Mouse (Mus musculus) ES-Bruce4 (cell line): ENCODE results near the gene Rdh5. TPM values are rescaled to one million over a fixed set of nuclear protein-coding genes. Genes with fewer than 3 reads are reported as not detected.

Experiments
- H3K27ac ChIP-seq: 2 replicates; pipeline ENCODE4 v1.5.1; 2012; ENCODE audit warnings: low read length, inconsistent platforms; ENCODE audit not compliant: insufficient read depth
- H3K27me3 ChIP-seq: 2 replicates; pipeline ENCODE4 v1.6.1; 2012; ENCODE audit warnings: mild to moderate bottlenecking, low read length, inconsistent platforms; ENCODE audit not compliant: control insufficient read depth, poor library complexity, insufficient read depth, severe bottlenecking
- H3K36me3 ChIP-seq: 2 replicates; pipeline ENCODE4 v1.6.1; 2012; ENCODE audit warnings: inconsistent platforms, mild to moderate bottlenecking, low read length, moderate library complexity; ENCODE audit not compliant: control insufficient read depth, poor library complexity, insufficient read depth, severe bottlenecking
- H3K4me1 ChIP-seq: one replicate; pipeline ENCODE4 v1.8.1; 2011; ENCODE audit warnings: low read length; ENCODE audit not compliant: control insufficient read depth, insufficient read depth
- H3K4me3 ChIP-seq: 2 replicates; pipeline ENCODE4 v1.5.1; 2011; ENCODE audit warnings: low read depth, mild to moderate bottlenecking, low read length
- H3K9ac ChIP-seq: 2 replicates; pipeline ENCODE4 v1.6.1; 2012; ENCODE audit warnings: low read depth, mild to moderate bottlenecking, inconsistent platforms; ENCODE audit not compliant: poor library complexity, severe bottlenecking
- H3K9me3 ChIP-seq: replicated peaks from 2 replicates; pipeline ENCODE4 v1.6.1; 2012; ENCODE audit warnings: mild to moderate bottlenecking, low read length, inconsistent platforms; ENCODE audit not compliant: control insufficient read depth, poor library complexity, insufficient read depth, severe bottlenecking
- CTCF ChIP-seq: IDR thresholded peaks from one replicate; pipeline ENCODE4 v1.8.1; 2011; ENCODE audit warnings: low read depth, low read length
- EP300 ChIP-seq: IDR thresholded peaks from 2 replicates; pipeline ENCODE4 v1.6.1; 2011; ENCODE audit warnings: low read depth, low read length; ENCODE audit not compliant: insufficient read depth
- POLR2A ChIP-seq: IDR thresholded peaks from one replicate; pipeline ENCODE4 v1.8.1; 2011; ENCODE audit warnings: low read length; ENCODE audit not compliant: insufficient read depth
- polyA plus RNA-seq: library from polyadenylated mRNA; stranded (reverse); fragments of >200 nt; gene quantifications from 2 replicates; pipeline ENCODE4 v1.2.4, GENCODE M21; 2011; ENCODE audit warnings: low read depth; ENCODE audit not compliant: missing spikeins, insufficient read depth, insufficient read length

Rdh5 gene
- polyA plus RNA-seq, 1 experiment: 3.5 TPM

DNA sequence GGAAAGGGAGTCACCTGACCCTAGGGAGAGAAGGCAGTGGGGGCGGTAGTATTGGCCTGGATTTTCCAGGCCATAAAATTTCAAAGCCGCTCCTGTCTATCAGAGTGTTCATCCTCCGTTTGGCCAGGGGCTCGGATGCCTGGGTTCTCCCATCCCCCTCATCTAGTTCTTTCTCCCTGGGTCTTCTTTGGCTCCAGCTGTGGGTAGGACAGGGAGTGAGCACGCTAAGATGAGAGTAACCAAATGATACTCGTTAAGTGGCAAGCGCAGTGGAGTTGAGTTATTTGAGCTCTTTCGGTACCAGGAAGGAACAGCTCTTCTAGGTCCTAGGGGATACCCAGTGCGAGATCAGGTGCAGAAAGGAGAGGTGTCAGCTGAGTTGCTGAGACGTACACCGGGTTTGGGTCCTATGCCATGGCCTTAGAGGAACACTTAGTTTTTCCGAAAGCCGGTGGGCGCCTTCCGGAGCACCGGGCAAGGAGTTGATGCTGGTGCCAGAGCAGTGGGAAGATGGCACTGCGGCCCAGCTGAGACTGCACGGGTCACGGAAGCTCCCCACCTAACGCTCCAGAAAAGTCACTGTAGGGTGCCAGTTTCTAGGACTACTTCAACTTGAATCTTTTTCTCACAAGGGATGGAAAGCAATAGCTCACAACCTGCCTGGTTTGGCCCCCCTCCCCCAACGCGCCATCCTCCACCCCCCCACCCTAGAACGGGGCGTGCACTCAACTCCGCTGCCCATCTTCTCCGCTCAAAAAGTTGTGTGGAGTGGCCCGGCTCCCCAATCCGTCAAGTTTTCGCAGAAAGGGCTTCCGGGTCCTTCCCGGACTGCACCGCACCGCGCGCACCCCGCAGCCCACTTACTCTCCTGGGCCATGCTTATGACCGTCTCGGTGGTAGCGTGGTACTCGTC, 32.0 kb downstream of the Rdh5 start:
- Histone ChIP-seq H3K27me3 (no peaks in the 10 kb centered on the region; the same call in 1 of the 2 replicates), H3K27ac (no peak overlapping the region), H3K4me1 (no peaks in the 10 kb centered on the region), H3K9me3 (no peaks in the 10 kb centered on the region), H3K9ac (peak overlapping the region; percentile 34), H3K36me3 (no peaks in the 10 kb centered on the region), H3K4me3 (peak overlapping the region; percentile 79)
- TF ChIP-seq CTCF: no peak
- TF ChIP-seq POLR2A: no peak
- TF ChIP-seq EP300: no peak

DNA sequence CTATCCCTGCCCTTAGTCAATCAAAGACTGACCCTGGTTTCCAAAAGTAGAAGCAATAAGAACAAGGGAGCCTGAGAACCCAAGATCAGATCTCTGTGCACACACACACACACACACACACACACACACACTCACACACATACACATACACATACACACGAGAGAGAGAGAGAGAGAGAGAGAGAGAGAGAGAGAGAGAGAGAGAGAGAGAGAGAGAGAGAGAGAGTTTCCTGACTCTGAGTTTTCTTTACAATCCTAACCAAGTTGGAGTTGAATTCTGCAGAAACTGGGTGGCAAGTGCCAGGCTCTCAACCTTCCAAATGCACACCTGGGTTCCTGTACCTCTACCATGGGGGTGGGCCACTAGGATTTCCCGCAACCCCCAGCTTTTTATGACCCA, 32.8 kb downstream of the Rdh5 start:
- Histone ChIP-seq H3K9ac (peak overlapping the region; percentile 34; the same call in 1 of the 2 replicates), H3K27ac (no peak overlapping the region), H3K4me3 (no peak overlapping the region), H3K27me3 (no peaks in the 10 kb centered on the region; the same call in 1 of the 2 replicates), H3K36me3 (no peaks in the 10 kb centered on the region), H3K4me1 (no peaks in the 10 kb centered on the region), H3K9me3 (no peaks in the 10 kb centered on the region)
- TF ChIP-seq EP300 (no peak), CTCF (no peak), POLR2A (no peak)

DNA sequence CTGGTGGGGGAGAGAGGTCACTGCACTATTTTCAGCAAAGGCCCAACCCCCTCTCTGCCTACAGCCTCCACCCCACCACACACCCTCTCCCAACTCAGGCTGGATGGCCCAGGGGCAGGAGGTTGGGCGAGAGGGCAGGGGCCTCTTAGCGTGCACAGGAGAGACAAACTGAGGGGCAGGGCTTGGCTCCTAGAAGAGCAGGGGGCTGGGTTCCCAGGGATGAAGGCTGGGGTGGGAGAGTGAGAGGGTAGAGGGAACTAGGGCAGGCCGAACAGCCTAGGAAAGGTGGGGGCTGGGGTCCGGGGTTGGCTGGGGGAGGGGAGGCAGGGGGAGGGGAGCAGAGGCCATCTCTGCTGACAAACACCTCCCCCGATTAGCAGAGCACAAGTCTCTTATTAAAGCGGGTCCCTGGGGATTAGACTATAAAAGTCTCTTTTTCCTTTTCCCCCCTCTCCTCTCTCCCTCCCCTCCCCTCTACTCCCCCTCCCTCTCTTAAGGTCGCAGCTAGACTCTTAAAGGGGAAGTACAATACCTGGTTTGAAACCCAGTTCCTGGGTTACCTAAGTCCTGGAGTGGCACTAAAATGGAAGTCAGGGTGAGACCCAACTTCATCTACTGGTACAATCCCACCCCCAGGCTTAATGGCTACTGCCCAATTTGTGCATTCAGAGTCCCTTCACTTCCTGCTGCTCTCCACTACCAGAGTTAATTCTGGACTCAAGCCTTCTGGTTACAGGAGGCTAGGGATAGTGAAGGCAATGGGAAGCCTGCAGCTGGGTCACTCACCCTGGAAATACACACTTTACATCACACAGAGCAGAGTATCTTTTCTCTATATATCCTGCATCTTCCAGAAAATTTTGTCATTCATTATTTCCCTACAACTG, 33.5 kb downstream of the Rdh5 start:
- Histone ChIP-seq H3K27ac (no peak overlapping the region), H3K9ac (0 out of 2 replicates have a peak overlapping the region, but pooled peaks have one; percentile 20), H3K4me3 (peak overlapping the region; percentile 25; the same call in 1 of the 2 replicates), H3K4me1 (no peaks in the 10 kb centered on the region), H3K9me3 (no peaks in the 10 kb centered on the region), H3K27me3 (no peaks in the 10 kb centered on the region), H3K36me3 (no peaks in the 10 kb centered on the region)
- TF ChIP-seq EP300 (no peak; the same call in 1 of the 2 replicates), CTCF (no peak), POLR2A (no peak)

DNA sequence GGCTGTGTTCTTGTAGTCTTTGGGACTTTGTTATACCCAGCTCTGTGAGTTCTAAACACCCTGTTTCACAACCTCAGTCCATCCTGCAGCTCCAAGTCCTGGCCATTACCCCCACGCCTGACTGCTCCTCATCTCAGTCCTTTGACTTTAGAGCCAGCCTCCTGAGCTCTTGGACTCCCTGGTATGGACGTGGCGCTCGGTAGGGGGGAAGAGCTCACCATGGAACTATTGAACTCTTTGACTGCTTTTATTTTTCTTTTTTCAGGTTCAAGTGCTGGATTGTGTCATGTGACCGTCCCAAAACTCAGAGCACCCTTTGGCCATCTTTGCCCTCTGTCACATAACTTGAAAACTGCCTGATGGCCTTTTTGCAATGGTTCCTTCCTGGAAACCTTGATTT, 40.6 kb downstream of the Rdh5 start:
- H3K27ac ChIP-seq: no peak overlapping the region
- TF ChIP-seq CTCF (no peak), EP300 (no peak), POLR2A (no peak)
- no peaks in the 10 kb centered on the region for H3K4me1 ChIP-seq
- H3K9ac ChIP-seq: no peak overlapping the region
- no peaks in the 10 kb centered on the region for H3K9me3 ChIP-seq
- no peak overlapping the region for H3K4me3 ChIP-seq
- H3K36me3 ChIP-seq: peaks cover 8% of the 10 kb centered on the region
- no peaks in the 10 kb centered on the region for H3K27me3 ChIP-seq

DNA sequence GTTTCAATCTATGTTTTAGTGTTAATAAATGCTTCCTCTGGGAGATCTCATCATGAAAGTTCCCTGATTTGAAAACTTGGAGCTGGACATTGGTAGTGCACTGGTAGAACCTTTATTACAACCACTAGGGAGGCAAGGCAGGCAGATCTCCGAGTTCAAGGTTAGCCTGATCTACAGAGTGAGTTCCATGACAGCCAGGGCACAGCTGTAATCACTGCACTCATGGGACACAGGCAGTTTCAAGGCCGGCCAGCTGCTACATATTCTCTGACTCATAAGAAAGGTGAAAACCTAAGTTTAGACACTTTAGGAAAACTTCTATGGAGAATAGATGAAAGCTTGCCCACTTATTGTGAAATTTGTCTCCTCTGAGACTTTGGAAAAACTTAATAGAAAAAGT, 43.9 kb downstream of the Rdh5 start:
- H3K27ac ChIP-seq: no peak overlapping the region
- H3K9ac ChIP-seq: no peak overlapping the region
- no peaks in the 10 kb centered on the region for H3K9me3 ChIP-seq
- peaks cover 34% of the 10 kb centered on the region for H3K36me3 ChIP-seq
- H3K4me3 ChIP-seq: no peak overlapping the region
- TF ChIP-seq EP300 (no peak), CTCF (no peak), POLR2A (no peak)
- H3K4me1 ChIP-seq: no peaks in the 10 kb centered on the region
- no peaks in the 10 kb centered on the region for H3K27me3 ChIP-seq

DNA sequence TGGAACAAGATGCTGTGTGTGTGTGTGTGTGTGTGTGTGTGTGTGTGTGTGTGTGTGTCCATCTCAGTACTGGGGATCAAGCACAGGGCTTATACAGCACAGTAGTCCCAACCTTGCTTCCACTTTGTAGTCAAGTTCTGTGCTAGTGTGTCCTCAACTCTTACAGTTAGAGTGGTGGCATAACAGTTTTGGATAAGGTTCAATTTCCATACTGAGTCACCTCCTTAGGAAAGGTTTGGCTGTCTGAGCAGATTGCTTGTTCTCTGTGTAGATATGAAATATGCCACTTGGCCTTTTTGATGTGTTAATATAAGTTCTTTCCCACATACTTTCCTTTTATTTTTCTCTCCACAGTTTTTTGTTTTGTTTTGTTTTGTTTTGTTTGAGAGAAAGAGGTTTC, 44.4 kb downstream of the Rdh5 start:
- no peak for TF ChIP-seq EP300
- no peak for TF ChIP-seq POLR2A
- TF ChIP-seq CTCF: no peak
- Histone ChIP-seq H3K36me3 (peaks cover 39% of the 10 kb centered on the region), H3K4me3 (no peak overlapping the region), H3K27ac (no peak overlapping the region), H3K9me3 (no peaks in the 10 kb centered on the region), H3K27me3 (no peaks in the 10 kb centered on the region), H3K9ac (no peak overlapping the region), H3K4me1 (no peaks in the 10 kb centered on the region)
